Comparison of ENCODE assay signal across 17 mouse cellular contexts in genomic region chr7:112828696-112829022, GRCm38 (mm10).
DNase-seq lines count a peak whose midpoint lies in the region; ATAC-seq and TF ChIP-seq lines count a peak whose summit lies in the region.
"Had no signal": no experiment of that assay in that cellular context is flagged by ENCODE, and none has a peak within 500 bp of the region (broad histone marks: within the 10 kb centered on the region; RNA-seq: fewer than 3 reads in every experiment).

No protein-coding gene starts in this region.

- no peaks in the 10 kb centered on the region for H3K9me3 ChIP-seq in heart, embryonic 13.5 days
- H3K9me3 ChIP-seq in liver, postnatal 0 days (ENCODE audit: low read length): no peaks in the 10 kb centered on the region
- H3K9me3 ChIP-seq in liver, embryonic 11.5 days (ENCODE audit: control insufficient read depth, low read length): no peaks in the 10 kb centered on the region
- H3K9me3 ChIP-seq in ES-Bruce4 (replicated peaks; ENCODE audit: control insufficient read depth, insufficient read depth, low read length, poor library complexity, severe bottlenecking): no peaks in the 10 kb centered on the region
- no peaks in the 10 kb centered on the region for H3K9me3 ChIP-seq in limb, embryonic 11.5 days (ENCODE audit: control insufficient read depth, low read length)
- H3K9me3 ChIP-seq: hindbrain, embryonic 15.5 days; intestine, embryonic 15.5 days; liver, embryonic 12.5 days; midbrain, embryonic 10.5 days had no signal

- H3K36me3 ChIP-seq in heart, embryonic 13.5 days: no peaks in the 10 kb centered on the region
- H3K36me3 ChIP-seq in liver, postnatal 0 days (replicated peaks; ENCODE audit: insufficient read depth, low read length): no peaks in the 10 kb centered on the region
- H3K36me3 ChIP-seq in liver, embryonic 11.5 days (ENCODE audit: control insufficient read depth, insufficient read depth, low read length): no peaks in the 10 kb centered on the region
- no peaks in the 10 kb centered on the region for H3K36me3 ChIP-seq in ES-Bruce4 (ENCODE audit: control insufficient read depth, insufficient read depth, low read length, poor library complexity, severe bottlenecking)
- H3K36me3 ChIP-seq in limb, embryonic 11.5 days (ENCODE audit: control insufficient read depth, insufficient read depth, low read length): no peaks in the 10 kb centered on the region
- H3K36me3 ChIP-seq: hindbrain, embryonic 15.5 days; intestine, embryonic 15.5 days; liver, embryonic 12.5 days; midbrain, embryonic 10.5 days had no signal

- DNase-seq in heart, postnatal 36 days: no peak
- no peak for DNase-seq in liver, postnatal 0 days
- DNase-seq in liver, embryonic 11.5 days (ENCODE audit: low spot score): no peak
- DNase-seq in limb, embryonic 11.5 days (ENCODE audit: low spot score): no peak
- DNase-seq: B cell, adult 2 months; cerebellum, adult 2 months; heart, postnatal 14 days; right cerebral cortex, postnatal 14 days; spleen, adult 18-20 months had no signal

- no peak for TF ChIP-seq CTCF in liver, postnatal 0 days (IDR thresholded peaks at IDR 0.05; ENCODE audit: low read depth)
- no peak for TF ChIP-seq CTCF in ES-Bruce4 (IDR thresholded peaks at IDR 0.05; ENCODE audit: low read depth, low read length)

- no peaks in the 10 kb centered on the region for H3K27me3 ChIP-seq in heart, embryonic 13.5 days (replicated peaks)
- no peaks in the 10 kb centered on the region for H3K27me3 ChIP-seq in liver, postnatal 0 days (ENCODE audit: insufficient read depth, low read length)
- H3K27me3 ChIP-seq in liver, embryonic 11.5 days (replicated peaks; ENCODE audit: control insufficient read depth, insufficient read depth, low read length): no peaks in the 10 kb centered on the region
- H3K27me3 ChIP-seq in ES-Bruce4 (ENCODE audit: control insufficient read depth, insufficient read depth, low read length, poor library complexity, severe bottlenecking): no peaks in the 10 kb centered on the region
- H3K27me3 ChIP-seq in limb, embryonic 11.5 days (ENCODE audit: control insufficient read depth, insufficient read depth, low read length): no peaks in the 10 kb centered on the region
- H3K27me3 ChIP-seq: hindbrain, embryonic 15.5 days; intestine, embryonic 15.5 days; liver, embryonic 12.5 days had no signal

- 0 out of 2 replicates have a peak overlapping the region, but pooled peaks have one; percentile 57 for H3K9ac ChIP-seq in heart, embryonic 13.5 days
- no peak overlapping the region for H3K9ac ChIP-seq in liver, postnatal 0 days (replicated peaks)
- H3K9ac ChIP-seq in liver, embryonic 11.5 days (ENCODE audit: low read depth, low read length): no peak overlapping the region
- H3K9ac ChIP-seq in ES-Bruce4 (ENCODE audit: low read depth, poor library complexity, severe bottlenecking): no peak overlapping the region
- H3K9ac ChIP-seq in limb, embryonic 11.5 days (ENCODE audit: low read length): no peak overlapping the region
- H3K9ac ChIP-seq: hindbrain, embryonic 15.5 days; intestine, embryonic 15.5 days; liver, embryonic 12.5 days had no signal

- peaks cover 75% of the 10 kb centered on the region for H3K4me1 ChIP-seq in heart, embryonic 13.5 days
- H3K4me1 ChIP-seq in liver, postnatal 0 days (ENCODE audit: insufficient read depth): peaks cover 32% of the 10 kb centered on the region
- H3K4me1 ChIP-seq in liver, embryonic 11.5 days (replicated peaks; ENCODE audit: control insufficient read depth, insufficient read depth, low read length): peaks cover 16% of the 10 kb centered on the region; the same call in 1 of the 2 replicates
- H3K4me1 ChIP-seq in ES-Bruce4 (ENCODE audit: control insufficient read depth, insufficient read depth, low read length): peaks cover 16% of the 10 kb centered on the region
- peaks cover 49% of the 10 kb centered on the region for H3K4me1 ChIP-seq in limb, embryonic 11.5 days (ENCODE audit: control insufficient read depth, insufficient read depth, low read length)

- H3K27ac ChIP-seq in heart, embryonic 13.5 days (replicated peaks): peak overlapping the region; percentile 5; the same call in 1 of the 2 replicates
- peak overlapping the region; percentile 51 for H3K27ac ChIP-seq in liver, postnatal 0 days (ENCODE audit: low read depth)
- no peak overlapping the region for H3K27ac ChIP-seq in liver, embryonic 11.5 days (ENCODE audit: low read depth, low read length)
- peak overlapping the region; percentile 16; the same call in 1 of the 2 replicates for H3K27ac ChIP-seq in ES-Bruce4 (ENCODE audit: insufficient read depth, low read length)
- H3K27ac ChIP-seq in limb, embryonic 11.5 days (replicated peaks; ENCODE audit: low read depth, low read length): peak overlapping the region; percentile 2; the same call in 1 of the 2 replicates
- H3K27ac ChIP-seq: liver, embryonic 12.5 days had no signal

- TF ChIP-seq EP300 in liver, postnatal 0 days (IDR thresholded peaks at IDR 0.05; ENCODE audit: low read depth): no peak
- no peak for TF ChIP-seq EP300 in ES-Bruce4 (IDR thresholded peaks at IDR 0.05; ENCODE audit: insufficient read depth, low read depth, low read length)

- no peak for ATAC-seq in heart, embryonic 13.5 days (ENCODE audit: extremely low read depth, insufficient number of reproducible peaks, low FRiP score, low TSS enrichment)
- no peak for ATAC-seq in liver, postnatal 0 days
- ATAC-seq in liver, embryonic 11.5 days (replicated peaks; ENCODE audit: low FRiP score): no peak
- ATAC-seq in limb, embryonic 11.5 days (ENCODE audit: insufficient number of reproducible peaks, low FRiP score, low TSS enrichment, low read depth): no peak
- ATAC-seq in megakaryocyte-erythroid progenitor cell, adult 5-6 weeks (replicated peaks; ENCODE audit: low FRiP score, low TSS enrichment, poor library complexity, severe bottlenecking): no peak
- ATAC-seq: forebrain, embryonic 16.5 days; intestine, embryonic 15.5 days; liver, embryonic 12.5 days had no signal

- TF ChIP-seq POLR2A in ES-Bruce4 (IDR thresholded peaks at IDR 0.05; ENCODE audit: insufficient read depth, low read length): no peak

- H3K4me3 ChIP-seq in heart, embryonic 13.5 days: no peak overlapping the region
- no peak overlapping the region for H3K4me3 ChIP-seq in liver, postnatal 0 days (ENCODE audit: low read depth, low read length)
- no peak overlapping the region for H3K4me3 ChIP-seq in liver, embryonic 11.5 days (ENCODE audit: low read depth, low read length)
- H3K4me3 ChIP-seq in ES-Bruce4 (ENCODE audit: low read depth, low read length): no peak overlapping the region
- no peak overlapping the region for H3K4me3 ChIP-seq in limb, embryonic 11.5 days (ENCODE audit: low read depth, low read length)
- H3K4me3 ChIP-seq: hindbrain, embryonic 15.5 days; intestine, embryonic 15.5 days; liver, embryonic 12.5 days; midbrain, embryonic 10.5 days had no signal

- H3K4me2 ChIP-seq in heart, embryonic 13.5 days: no peak overlapping the region
- no peak overlapping the region for H3K4me2 ChIP-seq in liver, postnatal 0 days (ENCODE audit: low read depth, low read length)
- no peak overlapping the region for H3K4me2 ChIP-seq in liver, embryonic 11.5 days
- H3K4me2 ChIP-seq in limb, embryonic 11.5 days (ENCODE audit: low read depth, severe bottlenecking): no peak overlapping the region
- H3K4me2 ChIP-seq: hindbrain, embryonic 15.5 days; intestine, embryonic 15.5 days; liver, embryonic 12.5 days had no signal

- intact Hi-C loops in heart, postnatal 36 days (cut with DNase I): no loop called here
